Mouse (Mus musculus): ENCODE results near the gene Gm5134.

The Gm5134 gene

GRCm38 (mm10) chr10:76045343-76045742, 91.0 kb downstream of the Gm5134 start:
- no peak for DNase-seq

DNA sequence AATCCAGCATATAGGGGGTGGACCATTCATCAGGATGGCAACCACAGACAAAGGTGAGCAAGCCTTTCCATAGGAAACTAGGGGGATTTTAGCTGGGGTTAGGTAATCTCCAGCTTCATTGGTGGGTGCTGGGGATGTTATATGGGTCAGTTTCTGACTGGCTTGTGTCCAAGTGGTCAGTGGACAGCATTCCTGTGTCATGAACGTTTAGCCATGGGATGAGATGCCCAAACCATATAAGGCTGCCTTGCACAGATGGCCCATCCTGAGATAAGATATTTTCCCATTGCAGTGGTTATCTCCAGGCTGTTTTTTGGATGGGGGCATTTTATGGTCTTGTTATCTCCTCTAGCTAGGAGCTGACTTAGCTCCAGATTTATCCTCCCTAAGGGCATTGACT, 92.4 kb downstream of the Gm5134 start:
- no peak for DNase-seq

- no peak for DNase-seq
These were observed 93.0 kb downstream of the Gm5134 start for GRCm38 (mm10) chr10:76047182-76047869.

DNA sequence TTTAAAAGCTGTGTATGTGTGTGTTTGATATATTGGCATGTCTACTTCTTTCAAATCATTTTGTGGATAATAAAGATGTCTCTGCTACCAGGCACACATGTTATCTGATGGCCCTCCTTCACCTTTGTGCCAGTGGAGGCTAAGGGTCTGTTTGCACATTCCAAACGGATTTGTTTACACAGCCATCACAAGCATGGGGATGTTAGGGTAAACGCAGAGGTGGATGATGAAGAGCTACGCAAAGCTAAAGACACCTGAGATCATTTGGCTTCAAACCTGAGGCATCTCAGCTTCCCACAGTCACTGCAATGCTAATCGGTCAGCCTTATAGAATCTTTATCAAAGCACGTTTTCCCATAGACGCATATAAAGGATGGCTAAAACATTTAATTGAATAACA, 94.7 kb downstream of the Gm5134 start:
- no peak for DNase-seq

DNA sequence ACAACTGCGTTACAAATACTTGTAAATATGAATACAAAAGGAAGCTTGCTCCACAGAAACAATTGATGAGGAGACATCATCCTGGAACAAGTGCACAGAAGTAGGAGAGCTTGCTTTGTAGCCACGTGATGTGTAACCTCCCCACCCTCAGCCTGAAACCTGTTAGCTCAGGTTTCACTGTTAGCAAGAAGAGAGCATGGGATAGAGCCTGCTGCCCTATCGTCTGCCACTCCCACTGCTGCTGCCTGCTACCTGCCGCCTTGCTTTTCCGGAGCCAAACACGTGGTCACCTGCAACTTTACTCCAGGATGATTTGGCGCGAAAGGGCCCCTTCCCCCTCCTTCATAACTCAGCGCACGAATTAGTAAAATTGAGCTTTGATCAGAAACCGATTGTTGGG, 97.5 kb downstream of the Gm5134 start:
- DNase-seq: no peak

Measured in cerebellum, adult 18-20 months (tissue).